Mouse (Mus musculus): Measurements from ENCODE around the gene Gm43064.

The Gm43064 gene

GRCm38 (mm10) chr3:103852565-103853299 lies 43.4 kb downstream of the Gm43064 start:
- no peak for DNase-seq (ENCODE audit: extremely low read depth, low read depth, low spot score)

GRCm38 (mm10) chr3:103853804-103854203 lies 44.4 kb downstream of the Gm43064 start:
- DNase-seq (ENCODE audit: extremely low read depth, low read depth, low spot score), result no peak

DNA sequence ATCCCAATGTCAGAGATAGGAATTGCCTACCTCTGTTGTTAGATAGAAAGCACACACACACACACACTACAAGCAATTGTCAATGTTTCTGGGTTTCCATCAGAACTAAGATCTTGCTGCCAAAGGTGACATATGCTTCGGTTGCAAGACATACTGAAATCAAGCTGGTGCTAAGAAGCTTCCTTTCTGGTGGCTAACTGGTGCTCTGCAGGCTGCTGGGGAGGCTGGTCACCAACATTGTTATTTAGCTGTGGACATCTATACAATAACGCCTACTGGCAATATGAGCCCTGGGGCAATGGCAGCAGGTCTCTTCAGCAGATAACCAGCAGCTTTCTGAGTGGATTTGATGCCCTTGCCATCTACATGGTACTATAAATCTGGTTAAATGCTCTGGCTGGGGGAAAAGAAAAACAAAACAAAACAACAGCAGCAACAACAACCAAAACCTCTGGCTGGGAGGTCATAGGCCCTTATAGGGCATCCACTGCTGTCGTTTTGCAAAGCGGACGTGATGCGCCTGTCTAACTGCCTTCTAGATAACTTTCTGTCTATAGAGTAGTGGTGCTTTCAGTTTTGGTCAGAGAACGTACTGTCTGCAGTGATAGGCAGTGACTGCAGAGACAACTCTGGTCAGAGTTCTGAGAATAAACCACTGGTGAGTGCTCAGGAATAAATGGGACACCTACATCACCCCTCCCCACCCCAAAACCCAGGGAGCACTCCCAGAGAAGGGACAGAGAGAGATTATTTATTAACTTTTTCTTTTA lies 47.8 kb downstream of the Gm43064 start:
- DNase-seq (ENCODE audit: extremely low read depth, low read depth, low spot score), result no peak

- no peak for DNase-seq (ENCODE audit: extremely low read depth, low read depth, low spot score)
Measured at GRCm38 (mm10) chr3:103857977-103858563, 48.7 kb downstream of the Gm43064 start.

GRCm38 (mm10) chr3:103858881-103859801 lies 49.8 kb downstream of the Gm43064 start, which contains the start of gene Ptpn22:
TSS of gene Ptpn22 (plus strand) at chr3:103859795.
- DNase-seq (ENCODE audit: extremely low read depth, low read depth, low spot score), result no peak

DNA sequence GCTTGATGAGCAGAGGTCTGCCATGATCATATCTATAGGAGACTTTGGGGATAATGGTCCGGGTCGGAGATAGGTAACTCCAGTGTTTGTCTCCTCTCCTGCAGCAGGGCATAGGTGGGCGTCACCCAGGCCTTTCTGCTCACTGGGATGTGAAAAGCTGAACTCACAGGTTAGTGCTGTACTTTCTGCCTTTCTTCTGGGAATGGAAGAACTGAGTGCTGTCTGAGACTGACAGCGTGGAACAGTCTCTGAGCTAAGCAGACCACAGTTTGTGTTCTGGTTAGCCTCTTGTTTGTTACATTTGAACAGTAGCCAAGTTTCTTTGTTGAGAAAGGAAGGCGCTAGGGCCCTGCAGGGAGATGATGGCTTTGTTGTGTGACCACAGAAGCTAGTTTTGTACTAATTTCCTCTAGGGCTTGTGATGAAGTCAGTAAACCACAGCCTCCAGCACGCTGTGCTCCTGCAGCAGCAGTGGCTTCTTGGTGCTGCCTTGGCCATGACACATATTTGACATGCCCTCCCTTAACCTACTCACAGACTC lies 50.5 kb downstream of the Gm43064 start:
- DNase-seq (ENCODE audit: extremely low read depth, low read depth, low spot score), result no peak

DNA sequence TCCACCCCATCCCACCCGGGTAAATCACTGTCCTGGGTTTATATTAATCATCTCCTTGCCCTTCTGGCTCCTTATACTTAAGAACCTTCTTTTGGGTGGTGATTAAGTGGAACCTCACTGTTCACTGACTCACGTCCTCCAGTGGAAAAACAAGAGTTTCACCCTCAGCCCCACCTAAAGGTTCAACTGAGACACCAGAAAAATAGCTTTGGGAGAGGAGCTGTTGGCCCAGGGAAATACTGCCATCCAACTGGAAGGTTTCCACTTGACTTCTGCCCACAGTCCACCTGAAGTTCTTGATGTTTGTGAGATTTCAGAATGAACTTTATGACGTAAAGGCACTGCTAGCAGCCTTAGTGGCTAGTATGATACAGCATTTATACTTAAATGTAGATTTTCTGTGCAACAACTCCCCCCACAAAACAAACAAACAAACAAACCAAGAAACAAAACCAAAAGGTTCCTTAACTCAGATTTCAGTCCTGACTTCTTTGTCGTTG lies 53.4 kb downstream of the Gm43064 start:
- DNase-seq (ENCODE audit: extremely low read depth, low read depth, low spot score), result no peak

DNA sequence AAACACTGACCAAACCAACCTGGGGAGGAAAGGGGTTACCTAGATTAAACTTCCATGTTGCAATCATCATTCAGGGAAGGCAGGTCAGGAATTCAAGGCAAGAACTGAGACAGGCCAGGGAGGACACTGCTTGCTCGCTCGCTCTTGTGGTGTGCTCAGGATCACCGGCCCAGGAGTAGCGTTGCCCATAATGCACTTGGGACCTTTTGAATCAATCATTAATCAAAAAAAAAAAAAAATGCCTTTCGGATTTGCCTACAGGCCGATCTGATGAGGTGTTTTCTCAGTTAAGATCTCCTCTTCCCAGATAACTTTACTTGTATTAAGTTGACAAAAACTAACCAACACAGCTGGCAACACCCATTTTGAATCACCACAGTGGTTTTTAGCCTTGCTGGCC lies 54.8 kb downstream of the Gm43064 start:
- DNase-seq (ENCODE audit: extremely low read depth, low read depth, low spot score), result no peak

DNA sequence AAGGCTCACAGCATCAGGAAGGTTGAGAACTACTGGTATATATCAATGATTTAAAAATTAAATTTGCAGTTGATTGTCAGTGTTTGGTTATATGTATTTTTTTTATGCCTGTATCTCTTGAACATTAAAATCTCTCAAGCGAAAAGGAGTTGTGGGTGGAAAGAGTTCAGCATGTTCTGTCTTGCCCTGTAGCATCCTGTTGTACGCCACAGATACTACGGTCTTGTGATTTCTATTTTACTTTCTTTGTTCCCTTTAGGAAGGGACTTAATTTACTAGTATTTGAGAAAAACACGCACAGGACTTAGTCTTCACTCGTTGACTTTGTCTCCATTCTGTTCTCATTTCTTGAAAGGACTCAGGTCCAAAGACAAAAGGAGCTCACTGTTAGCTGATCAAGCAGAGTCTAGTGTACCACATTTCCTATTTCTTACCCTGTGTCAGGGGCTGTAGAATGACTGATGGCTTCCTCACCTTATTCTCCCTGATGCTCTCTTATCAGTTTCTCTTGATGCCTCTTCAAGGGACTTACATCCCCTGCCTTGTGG lies 58.1 kb downstream of the Gm43064 start:
- DNase-seq (ENCODE audit: extremely low read depth, low read depth, low spot score), result no peak

- DNase-seq (ENCODE audit: extremely low read depth, low read depth, low spot score), result no peak
Measured at GRCm38 (mm10) chr3:103868008-103868407, 58.6 kb downstream of the Gm43064 start.

DNA sequence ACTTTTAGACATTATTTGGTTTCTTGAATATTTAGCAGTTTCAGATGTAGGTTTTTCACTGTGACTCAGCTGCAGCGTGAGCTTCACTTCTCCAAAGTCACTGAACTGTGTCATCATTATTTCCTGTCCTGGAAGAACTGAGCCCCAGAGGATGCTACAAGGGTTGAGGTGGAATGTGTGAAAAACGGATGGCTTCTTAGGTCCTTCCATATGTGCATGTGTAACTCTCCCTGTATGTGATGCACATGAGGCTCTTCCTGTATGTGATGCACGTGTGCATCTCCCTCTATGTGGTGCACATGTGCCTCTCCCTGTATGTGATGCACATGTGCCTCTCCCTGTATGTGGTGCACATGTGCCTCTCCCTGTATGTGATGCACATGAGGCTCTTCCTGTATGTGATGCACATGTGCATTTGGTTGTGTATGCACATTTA lies 63.3 kb downstream of the Gm43064 start:
- no peak for DNase-seq (ENCODE audit: extremely low read depth, low read depth, low spot score)

GRCm38 (mm10) chr3:103874329-103874728 lies 65.0 kb downstream of the Gm43064 start:
- no peak for DNase-seq (ENCODE audit: extremely low read depth, low read depth, low spot score)

- no peak for DNase-seq (ENCODE audit: extremely low read depth, low read depth, low spot score)
Measured at GRCm38 (mm10) chr3:103885946-103886345, 76.6 kb downstream of the Gm43064 start.

DNA sequence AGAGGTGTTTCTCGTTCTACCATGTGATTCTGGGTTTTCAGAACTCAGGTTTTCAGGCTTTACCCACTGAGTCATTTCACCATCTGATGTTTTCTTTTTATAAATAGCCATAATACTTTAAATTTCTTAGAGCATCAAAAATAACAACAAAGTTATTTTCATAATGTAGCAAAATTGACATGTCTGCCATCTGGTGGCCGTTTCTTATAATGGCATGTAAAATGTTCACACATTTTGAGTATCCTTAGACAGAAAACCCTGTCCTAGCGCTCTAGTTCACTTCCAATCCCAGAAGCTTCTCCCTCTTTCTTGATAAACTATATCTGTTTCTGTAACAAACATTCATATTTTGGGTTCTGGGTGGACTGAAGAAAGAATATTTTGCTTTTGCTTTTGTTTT lies 78.2 kb downstream of the Gm43064 start:
- DNase-seq (ENCODE audit: extremely low read depth, low read depth, low spot score), result no peak

Data from fat pad, adult 2 months (tissue).